Mouse (Mus musculus) ES-CJ7 (cell line): ENCODE results near the gene Sugp1.

Experiments used
- DNase-seq: peaks from one replicate; pipeline ENCODE4 v3.0.0; 2011; ENCODE audit warnings: low read depth, low spot score

Sugp1 gene

DNA sequence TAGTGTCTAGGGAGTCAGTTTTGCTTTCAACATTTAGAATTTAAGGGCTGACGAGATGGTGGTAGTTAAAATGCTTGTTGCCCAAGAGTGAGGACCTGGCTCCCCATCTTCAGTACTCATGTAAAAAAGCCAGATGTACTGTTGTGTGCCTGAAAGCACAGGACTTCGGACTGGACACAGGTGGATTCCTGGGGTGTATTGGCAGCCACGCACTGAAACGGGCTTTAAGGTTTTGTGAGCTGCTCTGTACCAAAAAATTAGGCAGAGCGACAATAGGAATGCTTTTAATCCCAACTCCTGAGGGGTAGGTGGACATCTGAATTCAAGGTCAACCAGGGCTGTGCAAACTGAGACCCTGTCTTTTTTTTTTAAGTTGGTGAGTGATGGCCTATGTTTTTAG is 1.4 kb downstream of the Sugp1 start:
- no peak for DNase-seq

DNA sequence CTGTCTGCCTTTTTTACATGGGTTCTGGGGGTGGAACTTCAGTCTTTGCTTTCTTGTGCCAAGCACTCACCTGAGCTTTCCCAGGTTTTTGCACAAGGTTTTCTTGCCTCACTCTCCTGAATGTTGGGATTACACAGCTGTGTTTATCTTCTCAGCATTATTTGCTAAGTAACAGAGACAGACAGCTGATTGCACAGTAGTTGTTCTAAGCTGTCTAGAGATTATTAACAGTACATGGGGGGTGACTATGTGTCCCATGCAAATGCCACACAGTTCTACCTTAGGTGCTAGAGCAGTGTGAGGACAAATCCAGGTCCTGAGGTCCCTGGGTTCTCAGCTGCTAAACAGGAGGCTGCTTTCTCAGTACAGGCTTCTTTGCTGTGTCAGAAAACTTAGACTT is 7.0 kb downstream of the Sugp1 start:
- DNase-seq, result no peak

DNA sequence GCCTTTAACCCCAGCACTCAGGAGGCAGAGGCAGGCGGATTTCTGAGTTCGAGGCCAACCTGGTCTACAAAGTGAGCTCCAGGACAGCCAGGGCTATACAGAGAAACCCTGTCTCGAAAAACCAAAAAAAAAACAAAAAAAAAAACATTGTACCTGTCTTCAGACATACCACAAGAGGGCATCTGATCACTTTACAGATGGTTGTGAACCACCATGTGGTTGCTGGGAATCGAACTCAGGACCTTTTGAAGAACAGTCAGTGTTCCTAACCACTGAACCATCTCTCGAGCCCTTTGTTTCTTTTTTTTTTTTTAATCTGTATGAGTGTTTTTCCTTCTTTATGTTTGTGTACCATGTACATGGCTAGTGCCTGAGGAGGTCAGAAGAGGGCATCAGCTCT is 7.8 kb downstream of the Sugp1 start:
- DNase-seq, result peak; percentile 53

DNA sequence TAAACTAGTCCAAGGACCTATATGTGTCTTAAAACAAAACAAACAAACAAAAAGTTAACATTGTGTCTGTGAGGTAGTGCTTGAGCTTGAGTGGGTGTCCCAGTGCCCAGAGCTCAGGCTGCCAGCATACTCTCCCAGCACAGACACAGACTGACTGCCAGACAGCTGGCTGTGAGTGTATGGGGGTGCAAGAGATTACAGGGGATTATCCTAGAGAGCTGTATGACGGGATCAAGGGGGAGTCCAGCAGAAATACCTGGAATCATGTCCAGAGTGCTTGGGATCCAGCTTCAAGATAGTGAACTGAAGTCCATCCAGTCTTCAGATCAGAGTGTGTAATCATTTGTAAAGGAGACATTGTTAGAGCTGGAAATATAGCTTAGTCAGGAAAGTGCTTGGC is 15.1 kb downstream of the Sugp1 start:
- no peak for DNase-seq

DNA sequence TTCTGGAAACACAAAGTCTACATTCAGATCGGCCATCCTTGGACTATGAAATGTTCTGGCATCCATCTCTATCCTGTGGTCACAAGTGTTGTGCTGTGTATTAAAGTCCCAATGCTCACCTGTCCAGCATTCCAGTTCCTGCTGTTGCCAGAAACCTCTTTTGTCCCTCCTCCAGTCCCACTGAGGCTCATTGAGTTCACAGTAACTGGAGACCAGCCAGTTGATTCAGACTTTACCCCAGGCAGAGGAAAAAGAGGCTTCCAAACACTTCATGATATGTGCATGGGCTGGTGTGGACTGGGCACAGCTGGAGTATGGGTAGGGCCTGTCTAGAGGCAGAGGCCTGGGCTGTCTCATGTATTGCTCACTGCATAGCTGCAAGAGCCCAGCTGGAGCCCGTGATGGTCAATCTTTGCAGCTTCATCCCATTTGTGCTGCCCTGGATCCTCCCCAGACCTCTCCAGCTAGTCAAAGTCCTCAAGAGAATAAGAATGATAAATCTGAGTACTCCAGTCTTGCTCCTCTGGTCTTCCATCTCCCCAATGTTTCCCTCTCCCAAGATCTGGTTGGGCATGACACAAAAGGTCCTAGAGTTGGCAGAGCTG is 29.3 kb downstream of the Sugp1 start:
- no peak for DNase-seq

DNA sequence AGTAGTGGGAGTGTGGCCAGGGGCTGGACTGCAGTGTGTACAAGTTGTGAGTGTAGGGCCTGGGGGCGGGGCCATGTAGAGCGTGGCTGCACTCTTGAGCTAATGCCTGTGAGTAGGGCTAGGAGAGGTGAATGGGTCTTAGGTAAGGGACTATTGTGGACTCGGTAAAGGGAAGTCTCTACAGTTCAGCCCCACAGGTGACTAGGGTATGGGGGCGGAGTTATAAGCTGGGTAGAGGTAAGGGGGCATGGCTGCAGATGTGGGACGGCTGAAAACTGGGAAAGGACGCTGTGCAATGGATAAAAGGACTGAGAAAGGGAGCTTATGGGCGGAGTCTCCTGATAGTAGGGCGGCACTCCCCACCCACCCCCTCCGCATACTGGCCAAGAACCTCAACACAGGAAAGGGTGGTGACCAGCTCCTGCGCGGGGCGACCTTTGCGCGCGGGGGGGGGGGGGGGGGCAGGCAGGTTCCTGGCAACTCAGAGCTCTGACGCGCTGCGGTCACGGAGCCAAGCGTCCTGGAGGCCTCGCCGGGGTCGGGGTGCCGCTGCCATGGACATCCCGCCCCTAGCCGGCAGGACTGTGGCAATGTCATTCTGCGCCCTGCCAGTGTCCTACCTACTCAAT is 29.9 kb downstream of the Sugp1 start, which contains the start of gene Tm6sf2:
Gene Tm6sf2, plus strand, starts transcription at position 484 of the 629 bp plus-strand sequence.
- DNase-seq, result peak; percentile 66

DNA sequence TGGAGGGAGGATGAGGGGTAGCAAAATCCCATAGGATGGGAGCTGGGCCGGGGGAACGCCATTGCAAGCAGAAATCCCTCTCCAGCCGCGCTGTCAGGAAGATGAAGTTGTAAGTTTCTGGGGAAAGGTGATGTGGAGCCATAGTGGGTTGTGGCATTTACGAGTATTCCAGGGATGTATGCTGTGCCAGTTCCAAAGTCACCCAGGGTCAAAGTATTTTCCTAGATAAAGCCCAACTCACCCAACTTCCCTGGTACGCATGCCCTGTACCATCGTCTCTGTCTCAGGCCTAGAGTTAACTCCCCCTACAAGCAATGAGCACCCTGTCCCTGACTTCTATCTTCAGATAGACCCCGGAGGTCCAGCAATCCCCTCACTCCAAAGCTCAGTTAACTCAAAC is 30.5 kb downstream of the Sugp1 start:
- no peak for DNase-seq

DNA sequence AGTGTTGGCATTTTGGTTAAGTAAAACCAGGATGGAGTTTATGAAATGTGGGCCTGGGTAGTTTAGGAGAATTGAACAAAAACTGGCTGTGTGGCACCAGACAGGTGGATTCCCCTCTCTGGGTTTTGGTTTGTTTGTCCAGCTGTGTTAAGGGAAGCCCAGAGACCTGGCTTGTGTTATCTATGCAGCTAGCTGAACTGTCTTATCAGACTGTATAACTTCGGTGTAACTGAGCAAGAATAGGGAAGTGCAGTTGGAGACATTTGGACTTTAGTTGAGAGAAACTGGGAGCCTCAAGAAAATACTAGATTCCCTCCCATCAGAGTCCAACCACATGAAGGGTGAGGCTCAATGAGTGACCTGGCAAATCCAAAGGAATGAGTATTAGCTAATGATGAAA is 31.1 kb downstream of the Sugp1 start:
- DNase-seq, result no peak

DNA sequence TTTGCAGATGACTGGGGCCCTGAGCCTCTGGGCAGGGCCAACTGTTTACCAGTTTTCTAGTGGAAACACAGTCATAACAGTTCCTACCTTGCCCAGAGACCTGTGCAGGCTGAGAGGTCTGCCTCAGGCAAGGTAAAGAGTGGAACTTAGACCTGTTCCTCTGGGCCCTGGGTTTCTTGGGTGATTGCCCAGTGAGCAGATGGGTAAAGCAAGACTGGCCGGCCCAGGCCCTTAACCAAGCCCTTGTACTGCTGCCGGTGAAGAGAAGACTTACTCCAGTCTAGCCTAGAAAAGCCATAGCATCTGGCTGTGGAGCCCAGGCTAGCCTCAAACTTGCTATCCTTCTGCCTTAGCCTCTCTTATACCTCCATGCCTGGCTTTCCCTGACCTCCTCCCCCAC is 39.4 kb downstream of the Sugp1 start:
- no peak for DNase-seq

DNA sequence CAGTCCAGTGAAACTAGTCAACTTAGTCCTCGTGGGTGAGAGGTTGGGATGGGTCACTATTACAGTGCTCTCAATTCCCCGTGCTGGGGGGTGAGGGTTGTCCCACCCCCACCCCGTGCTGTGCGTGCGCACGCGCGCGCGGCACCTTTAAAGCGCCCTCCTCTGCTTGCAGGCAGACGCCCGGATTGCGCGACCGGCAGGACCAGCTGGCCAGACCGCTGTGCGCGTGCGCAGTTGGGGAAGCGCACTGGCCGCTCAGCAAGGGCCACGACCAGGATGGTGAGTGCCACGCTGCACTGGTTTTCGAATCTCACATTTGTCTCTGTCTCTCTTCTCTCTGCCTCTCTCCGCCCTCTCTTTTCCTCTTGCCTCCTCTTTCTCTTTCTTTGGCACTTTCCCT is 40.7 kb downstream of the Sugp1 start, which contains the start of gene Hapln4:
Gene Hapln4, plus strand, starts transcription at position 173 of the 400 bp plus-strand sequence.
- DNase-seq, result peak; percentile 59

DNA sequence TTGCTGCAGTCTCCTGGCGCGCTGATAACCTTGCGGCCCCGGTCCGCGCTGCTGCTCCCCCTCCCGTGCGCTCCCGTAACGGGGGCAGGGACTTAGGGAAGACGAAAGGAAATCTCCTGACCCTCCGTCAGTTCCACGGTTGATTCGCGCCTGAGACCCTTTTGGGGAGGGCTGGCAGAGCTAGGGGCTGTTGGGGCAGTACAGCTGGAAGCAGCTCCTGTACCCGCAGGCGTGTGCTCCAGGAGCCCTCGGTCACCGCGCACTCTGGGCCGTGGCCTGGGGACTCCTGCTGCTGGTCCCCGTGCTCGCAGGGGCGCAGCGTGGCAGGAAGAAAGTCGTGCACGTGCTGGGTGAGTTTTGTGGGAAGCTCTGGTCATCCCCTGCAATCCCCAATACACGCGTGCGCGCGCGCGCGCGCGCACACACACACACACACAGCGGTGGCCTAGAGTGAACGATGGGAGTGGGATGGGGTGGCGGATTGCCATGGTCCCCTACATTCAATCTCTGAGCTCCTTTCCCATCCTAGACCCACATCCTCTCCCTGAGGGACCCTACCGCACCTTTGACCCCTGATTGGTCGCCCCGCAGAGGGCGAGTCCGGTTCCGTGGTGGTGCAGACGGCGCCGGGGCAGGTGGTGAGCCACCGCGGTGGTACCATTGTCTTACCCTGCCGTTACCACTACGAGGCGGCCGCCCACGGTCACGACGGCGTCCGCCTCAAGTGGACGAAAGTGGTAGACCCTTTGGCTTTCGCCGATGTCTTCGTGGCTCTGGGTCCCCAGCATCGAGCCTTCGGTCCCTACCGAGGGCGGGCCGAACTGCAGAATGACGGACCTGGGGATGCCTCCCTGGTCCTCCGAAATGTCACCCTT is 41.8 kb downstream of the Sugp1 start:
- DNase-seq, result peak; percentile 46

DNA sequence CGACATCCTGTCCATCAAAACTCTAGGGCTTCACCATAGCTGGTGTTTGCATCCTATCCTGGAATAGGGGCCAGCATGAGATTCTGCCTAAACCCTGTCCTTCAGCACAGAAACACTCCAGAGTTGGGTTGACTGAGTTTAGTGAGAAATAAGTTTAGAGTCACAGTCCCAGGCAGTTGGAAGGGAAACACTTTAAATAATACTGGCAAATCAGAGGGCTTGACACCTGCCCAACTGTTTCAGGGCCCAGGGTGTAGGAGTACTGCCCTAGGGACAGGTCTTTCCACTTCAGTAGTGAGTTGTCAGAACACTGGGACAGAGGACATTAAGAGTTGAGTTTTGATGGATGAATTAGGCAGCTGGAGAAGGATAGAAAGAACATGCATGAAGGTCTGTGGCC is 43.5 kb downstream of the Sugp1 start:
- no peak for DNase-seq

DNA sequence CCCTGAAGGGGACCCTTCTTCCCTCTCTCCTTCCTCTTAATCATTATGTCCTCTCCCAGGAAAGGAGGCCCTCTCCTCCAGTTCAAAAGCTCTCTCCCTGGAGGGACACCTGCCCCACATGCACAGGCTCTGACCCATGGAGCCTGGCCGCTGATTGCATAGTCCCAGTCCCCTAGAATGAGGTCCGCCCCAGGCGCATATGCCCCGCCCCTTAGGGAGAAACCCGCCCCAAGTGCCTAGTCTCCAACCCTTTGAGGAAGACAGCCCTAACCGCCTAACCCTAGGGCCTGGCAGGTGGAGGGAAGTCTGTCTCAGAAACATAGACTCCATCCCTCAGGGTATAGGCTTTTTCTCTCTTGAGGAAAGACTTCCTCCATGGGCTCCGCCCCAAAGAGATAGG is 44.6 kb downstream of the Sugp1 start:
- DNase-seq, result peak; percentile 60

DNA sequence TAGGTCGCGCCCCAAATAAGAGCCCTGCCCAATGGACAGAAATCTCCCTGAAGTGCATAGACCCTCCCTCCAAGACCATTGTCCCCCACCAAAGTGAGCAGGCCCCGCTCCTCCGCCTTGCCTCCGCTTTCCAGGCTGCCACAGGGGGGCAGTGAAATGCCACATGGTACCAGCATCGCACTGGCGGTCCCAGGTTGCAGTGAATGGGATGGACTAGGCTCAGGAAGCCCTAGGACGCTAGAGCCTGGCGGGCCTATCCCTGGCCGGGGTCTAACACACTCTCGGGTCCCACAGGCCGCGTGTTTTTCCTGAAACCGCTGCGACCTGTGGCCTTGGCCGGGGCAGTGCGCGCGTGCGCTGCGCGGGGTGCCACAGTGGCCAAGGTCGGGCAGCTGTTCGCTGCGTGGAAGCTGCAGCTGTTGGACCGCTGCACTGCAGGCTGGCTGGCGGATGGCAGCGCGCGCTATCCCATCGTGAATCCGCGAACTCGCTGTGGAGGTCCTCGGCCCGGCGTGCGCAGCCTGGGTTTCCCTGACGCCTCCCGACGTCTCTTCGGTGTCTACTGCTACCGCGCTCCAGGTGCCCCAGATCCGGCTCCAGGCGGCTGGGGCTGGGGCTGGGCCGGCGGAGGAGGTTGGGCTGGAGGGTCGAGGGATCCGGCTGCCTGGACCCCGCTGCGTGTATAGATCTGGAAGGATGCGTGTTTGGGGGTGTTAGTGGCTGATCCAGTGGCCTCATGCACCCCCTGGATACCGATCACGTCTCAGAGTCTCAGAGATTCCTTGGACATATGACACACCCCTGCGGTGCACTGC is 45.4 kb downstream of the Sugp1 start:
- peak; percentile 76 for DNase-seq

DNA sequence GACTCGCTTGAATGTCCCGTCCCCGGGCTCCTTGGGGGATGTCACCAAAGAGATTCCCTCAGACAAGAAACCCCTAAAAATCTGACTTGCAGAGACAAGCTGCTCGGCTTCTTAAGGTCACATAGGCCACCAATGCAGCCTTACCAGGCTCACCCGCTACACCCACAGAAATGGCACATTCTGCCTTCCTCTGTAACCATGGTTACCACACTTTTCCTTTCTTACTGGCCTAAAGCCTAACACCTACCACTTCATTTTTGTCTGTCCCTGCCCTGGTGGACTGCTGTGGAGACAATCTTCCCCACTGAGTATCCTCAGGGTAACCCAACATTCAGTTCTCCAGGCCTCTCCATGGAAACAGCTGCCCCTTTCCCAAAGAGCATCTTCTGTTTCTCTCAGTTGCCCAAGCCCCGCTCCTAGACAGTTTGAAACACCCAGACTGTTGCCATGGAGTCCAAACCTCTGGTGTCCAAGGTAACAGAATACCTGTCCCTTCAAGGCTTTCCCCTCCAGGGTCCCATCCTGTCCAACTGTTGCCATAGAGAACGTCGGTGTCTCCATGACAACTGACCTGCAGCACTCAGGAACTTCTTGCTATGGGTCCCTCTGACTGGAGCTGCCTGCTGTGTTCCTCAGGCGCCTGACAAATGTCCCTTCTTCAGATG is 46.8 kb downstream of the Sugp1 start:
- DNase-seq, result peak; percentile 91

DNA sequence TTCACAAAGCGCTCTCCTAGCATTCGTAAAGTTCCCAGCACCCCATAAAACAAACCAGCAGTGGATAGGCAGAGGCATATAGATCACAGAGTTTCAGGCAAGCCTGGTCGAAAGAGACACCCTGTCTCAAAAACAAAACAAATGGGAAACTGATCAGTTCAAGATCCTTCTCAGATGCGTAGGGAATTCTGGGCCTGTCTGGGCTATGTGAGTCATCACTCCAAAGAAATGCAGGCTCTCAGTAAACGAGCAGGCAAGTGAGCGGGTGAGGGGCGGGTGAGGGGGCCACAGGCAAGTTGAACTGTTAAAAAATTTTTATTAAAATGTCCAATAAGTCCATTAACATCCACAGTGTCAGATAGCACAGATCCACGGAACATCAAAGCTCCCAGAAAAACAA is 50.2 kb downstream of the Sugp1 start:
- DNase-seq, result no peak

DNA sequence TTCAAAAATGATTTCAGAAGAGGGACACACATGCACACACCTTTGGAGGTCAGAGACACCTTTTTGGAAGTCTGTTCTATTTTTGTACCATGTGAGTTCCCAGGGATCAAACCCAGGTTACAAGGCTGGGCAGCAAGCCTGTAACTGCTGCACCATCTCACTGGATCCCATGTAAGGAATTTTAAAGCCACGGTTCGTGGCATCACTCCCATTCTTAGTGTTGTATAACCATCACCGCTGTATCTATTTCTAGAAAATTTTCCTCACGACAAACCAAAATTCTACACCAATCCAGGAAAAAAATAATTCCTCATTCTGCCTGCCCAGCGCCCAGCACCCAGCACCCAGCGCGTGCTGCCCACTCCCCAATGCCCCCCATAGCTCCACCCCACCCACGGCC is 56.7 kb downstream of the Sugp1 start:
- DNase-seq, result no peak

DNA sequence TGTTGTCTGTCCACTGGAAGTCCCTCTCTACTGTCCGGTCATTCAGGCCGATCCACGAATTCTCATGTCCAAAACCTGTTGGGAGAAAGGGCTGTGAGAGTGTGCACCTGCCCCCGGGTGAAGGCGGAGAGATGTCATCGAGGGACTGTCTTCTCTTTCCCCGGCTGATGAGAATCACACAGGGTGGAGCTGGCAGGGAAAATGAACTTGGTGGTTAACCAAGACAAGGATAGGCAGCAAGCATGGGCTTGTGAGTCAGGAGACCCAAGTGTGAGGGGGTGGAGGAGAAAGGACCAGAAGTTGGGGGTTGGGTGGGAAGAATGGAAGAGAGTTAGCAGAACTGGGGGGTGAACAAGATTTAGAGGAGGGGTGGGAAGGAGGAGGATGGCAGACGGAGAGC is 57.6 kb downstream of the Sugp1 start:
- no peak for DNase-seq

DNA sequence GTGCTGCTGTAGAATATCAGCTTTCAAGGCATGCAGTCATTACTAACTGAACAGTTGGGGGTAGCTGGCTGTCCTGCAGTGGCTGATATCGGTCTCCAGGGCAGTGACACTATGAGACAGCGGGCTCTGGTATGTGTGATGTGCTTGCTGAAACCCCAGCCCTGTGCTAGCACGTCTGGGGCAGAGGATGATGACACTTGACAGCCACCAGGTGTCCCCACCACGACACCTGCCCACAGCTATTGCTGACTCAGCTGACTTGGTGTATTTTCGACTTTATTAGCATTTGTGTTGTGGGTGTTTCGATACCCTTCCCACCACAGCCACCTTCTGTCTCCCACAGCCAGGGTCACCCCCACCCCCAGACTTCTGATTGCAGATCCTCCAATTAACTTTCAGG is 61.9 kb downstream of the Sugp1 start:
- peak; percentile 79 for DNase-seq

DNA sequence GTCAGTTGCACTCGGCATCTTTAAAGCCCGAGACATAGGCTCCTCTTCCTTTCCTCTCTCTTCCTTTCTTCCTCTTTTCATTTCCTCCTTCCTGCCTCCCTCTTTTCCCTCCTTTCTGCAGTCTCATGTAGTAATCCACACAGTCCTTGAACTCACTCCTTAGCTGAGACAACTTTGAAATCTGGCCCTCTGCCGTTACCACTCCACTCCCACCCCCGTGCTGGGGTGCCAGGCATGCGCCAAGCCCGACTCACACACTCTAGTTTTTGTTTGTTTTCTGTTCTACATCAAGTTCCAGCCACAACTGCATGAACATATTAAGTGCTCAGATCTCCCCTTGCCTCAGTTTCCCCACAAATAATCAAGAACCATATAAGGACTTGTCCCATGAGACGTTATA is 62.3 kb downstream of the Sugp1 start:
- no peak for DNase-seq

DNA sequence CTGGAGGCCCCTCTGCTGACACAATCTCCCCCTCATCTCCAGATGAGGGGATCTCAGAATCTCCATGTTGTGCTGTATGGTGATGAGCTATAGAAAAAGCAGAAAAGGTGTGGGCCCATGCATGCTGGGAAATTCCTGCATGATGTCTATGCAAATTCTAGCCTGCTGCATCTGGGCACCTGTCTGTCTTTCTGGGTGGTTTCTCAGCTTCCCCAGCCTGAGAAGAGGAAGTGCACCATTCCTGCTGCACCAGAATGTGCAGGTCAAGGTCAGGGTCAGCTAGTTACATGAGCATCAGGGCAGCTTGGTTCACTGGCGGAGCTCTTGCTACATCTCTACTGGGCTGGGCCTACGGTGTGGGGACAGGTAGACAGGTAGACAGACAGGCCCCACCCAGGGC is 67.8 kb downstream of the Sugp1 start:
- DNase-seq, result peak; percentile 63
